Mouse (Mus musculus): ENCODE results near the gene Cldn1.

GRCm38 (mm10) chr16:26350786-26351185, 20.9 kb downstream of the Cldn1 start:
- TF ChIP-seq CTCF (conservative IDR thresholded peaks at IDR 0.05; ENCODE audit: insufficient read depth, insufficient read length, low read depth, low read length) (no peak), POLR2A (IDR thresholded peaks at IDR 0.05; ENCODE audit: low read depth, low read length) (no peak)

Data from kidney, adult 2 months (tissue).